Comparison of ENCODE assay signal across 9 mouse cellular contexts in genomic region chr17:66232891-66233421, GRCm38 (mm10).
DNase-seq lines count a peak whose midpoint lies in the region; ATAC-seq and TF ChIP-seq lines count a peak whose summit lies in the region.
"Had no signal": no experiment of that assay in that cellular context is flagged by ENCODE, and none has a peak within 500 bp of the region (broad histone marks: within the 10 kb centered on the region; RNA-seq: fewer than 3 reads in every experiment).

No protein-coding gene starts in this region.

- H3K36me3 ChIP-seq in lung, postnatal 0 days (ENCODE audit: insufficient read depth, low read length) = no peaks in the 10 kb centered on the region
- H3K36me3 ChIP-seq in forebrain, embryonic 16.5 days (ENCODE audit: control insufficient read depth, insufficient read depth) = no peaks in the 10 kb centered on the region
- no peaks in the 10 kb centered on the region for H3K36me3 ChIP-seq in neural tube, embryonic 15.5 days

- H3K4me3 ChIP-seq in lung, postnatal 0 days (ENCODE audit: low read depth, low read length) = no peak overlapping the region
- peak overlapping the region; percentile 5; the same call in 1 of the 2 replicates for H3K4me3 ChIP-seq in forebrain, embryonic 16.5 days (replicated peaks; ENCODE audit: low read length)
- no peak overlapping the region for H3K4me3 ChIP-seq in neural tube, embryonic 15.5 days (replicated peaks)

- H3K9me3 ChIP-seq in lung, postnatal 0 days (ENCODE audit: low read length) = no peaks in the 10 kb centered on the region
- no peaks in the 10 kb centered on the region for H3K9me3 ChIP-seq in forebrain, embryonic 16.5 days (ENCODE audit: control insufficient read depth, low read length)
- no peaks in the 10 kb centered on the region for H3K9me3 ChIP-seq in neural tube, embryonic 15.5 days (replicated peaks)

- no peak overlapping the region for H3K9ac ChIP-seq in lung, postnatal 0 days (replicated peaks; ENCODE audit: low read depth)
- H3K9ac ChIP-seq in forebrain, embryonic 16.5 days (replicated peaks; ENCODE audit: low read depth, low read length) = no peak overlapping the region
- H3K9ac ChIP-seq in neural tube, embryonic 15.5 days (replicated peaks) = no peak overlapping the region

- H3K27ac ChIP-seq in lung, postnatal 0 days (ENCODE audit: low read length) = no peak overlapping the region
- peak overlapping the region; percentile 72 for H3K27ac ChIP-seq in forebrain, embryonic 16.5 days (ENCODE audit: low read length)
- no peak overlapping the region for H3K27ac ChIP-seq in neural tube, embryonic 15.5 days (replicated peaks)

- ATAC-seq in lung, postnatal 0 days = peak; percentile 7; the same call in 1 of the 2 replicates
- ATAC-seq in forebrain, embryonic 16.5 days = peak; percentile 69
- ATAC-seq in neural tube, embryonic 15.5 days (ENCODE audit: low FRiP score) = no peak

- no peak for TF ChIP-seq CTCF in lung, postnatal 0 days (IDR thresholded peaks at IDR 0.05)

- WGBS in lung, postnatal 0 days = 57% methylated on average over 18 of the region's 18 CpGs
- 52% methylated on average over 18 of the region's 18 CpGs for WGBS in forebrain, embryonic 16.5 days
- WGBS in neural tube, embryonic 15.5 days = 60% methylated on average over 18 of the region's 18 CpGs

- peak; percentile 36 to 56 for DNase-seq in frontal cortex, adult 2 months (ENCODE audit: extremely low spot score in 1 of 2, low spot score in 1 of 2)
- DNase-seq in frontal cortex, postnatal 14 days (ENCODE audit: low spot score in 2 of 2) = no peak
- no peak for DNase-seq in lung, postnatal 0 days (ENCODE audit: low spot score)
- no peak for DNase-seq in lung, postnatal 36 days
- DNase-seq in yolk sac, embryonic 10.5 days (ENCODE audit: low spot score) = no peak
- DNase-seq in testis, postnatal 10 days (ENCODE audit: low spot score) = no peak
- DNase-seq: thymus, postnatal 4 days had no signal

- no peak for TF ChIP-seq EP300 in lung, postnatal 0 days (IDR thresholded peaks at IDR 0.05)

- H3K4me1 ChIP-seq in lung, postnatal 0 days (ENCODE audit: insufficient read depth, low read depth, low read length) = no peaks in the 10 kb centered on the region
- H3K4me1 ChIP-seq in forebrain, embryonic 16.5 days (replicated peaks; ENCODE audit: control insufficient read depth, insufficient read depth, low read length) = peaks cover 18% of the 10 kb centered on the region
- peaks cover 7% of the 10 kb centered on the region for H3K4me1 ChIP-seq in neural tube, embryonic 15.5 days

- H3K4me2 ChIP-seq in lung, postnatal 0 days (replicated peaks; ENCODE audit: low read depth, low read length) = 0 out of 2 replicates have a peak overlapping the region, but pooled peaks have one; percentile 22
- peak overlapping the region; percentile 36 for H3K4me2 ChIP-seq in forebrain, embryonic 16.5 days (ENCODE audit: low read length)
- H3K4me2 ChIP-seq in neural tube, embryonic 15.5 days = peak overlapping the region; percentile 13; the same call in 1 of the 2 replicates

- no peaks in the 10 kb centered on the region for H3K27me3 ChIP-seq in lung, postnatal 0 days (replicated peaks; ENCODE audit: insufficient read depth, low read length)
- H3K27me3 ChIP-seq in forebrain, embryonic 16.5 days (replicated peaks; ENCODE audit: control insufficient read depth, insufficient read depth, low read length) = no peaks in the 10 kb centered on the region
- no peaks in the 10 kb centered on the region for H3K27me3 ChIP-seq in neural tube, embryonic 15.5 days (replicated peaks)

Comparison
In these comparisons a context has a peak if more than half of its experiments do, and no peak if none do; other contexts are left out.
1. DNase-seq: peak in frontal cortex, adult 2 months (2 of 2); none in frontal cortex, postnatal 14 days (0 of 2), lung, postnatal 0 days (single experiment), lung, postnatal 36 days (single experiment), yolk sac, embryonic 10.5 days (single experiment) and testis, postnatal 10 days (single experiment).
2. Peak in every context shown above with its lines, with median percentiles within 50 percentile points of each other: H3K4me2 ChIP-seq.